Mouse (Mus musculus): ENCODE measurements at regions not wholly inside any gene's neighbourhood (a gene's known extent, or its start where the extent isn't known, plus 50 kb on each side); places are given as distances from the start of the nearest gene placed in this dataset.

DNA sequence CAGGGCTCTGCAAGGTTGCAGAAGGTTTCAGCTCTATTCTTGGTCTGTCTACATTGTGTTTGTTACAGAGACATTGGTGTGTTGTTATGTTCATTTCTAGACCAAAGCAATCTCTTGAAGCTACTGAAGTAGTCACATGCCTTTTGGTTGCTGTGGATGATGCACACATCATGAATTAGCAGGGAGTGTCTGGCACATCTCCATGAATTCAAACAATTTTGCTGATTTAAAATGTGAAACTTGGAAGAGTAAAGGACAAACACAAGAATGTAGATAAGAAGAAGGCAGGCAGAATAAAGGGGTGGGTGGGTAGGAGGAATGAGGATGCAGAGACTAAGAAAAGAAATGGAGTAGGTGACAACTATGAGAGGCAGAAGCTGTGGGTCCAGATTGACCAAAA is 688.3 kb upstream of the Nrsn1 start:
- H3K4me1 ChIP-seq, result no peaks in the 10 kb centered on the region
- H3K4me3 ChIP-seq (replicated peaks), result no peak overlapping the region
- no peaks in the 10 kb centered on the region for H3K36me3 ChIP-seq (replicated peaks; ENCODE audit: low read length)
- H3K9me3 ChIP-seq, result no peaks in the 10 kb centered on the region
- no peak for TF ChIP-seq FLI1 (IDR thresholded peaks at IDR 0.05; ENCODE audit: low read length)
- no peak for TF ChIP-seq GATA1 (IDR thresholded peaks at IDR 0.05; ENCODE audit: borderline replicate concordance, low read length)
- H3K27me3 ChIP-seq (replicated peaks), result no peaks in the 10 kb centered on the region

- no peak overlapping the region for H3K4me3 ChIP-seq (replicated peaks)
- H3K9me3 ChIP-seq, result no peaks in the 10 kb centered on the region
- H3K4me1 ChIP-seq, result no peaks in the 10 kb centered on the region
- no peaks in the 10 kb centered on the region for H3K36me3 ChIP-seq (replicated peaks; ENCODE audit: low read length)
- no peaks in the 10 kb centered on the region for H3K27me3 ChIP-seq (replicated peaks)
- TF ChIP-seq FLI1 (IDR thresholded peaks at IDR 0.05; ENCODE audit: low read length) (no peak), GATA1 (IDR thresholded peaks at IDR 0.05; ENCODE audit: borderline replicate concordance, low read length) (no peak)
Measured at GRCm38 (mm10) chr13:25958153-25958466, 687.8 kb upstream of the Nrsn1 start.

DNA sequence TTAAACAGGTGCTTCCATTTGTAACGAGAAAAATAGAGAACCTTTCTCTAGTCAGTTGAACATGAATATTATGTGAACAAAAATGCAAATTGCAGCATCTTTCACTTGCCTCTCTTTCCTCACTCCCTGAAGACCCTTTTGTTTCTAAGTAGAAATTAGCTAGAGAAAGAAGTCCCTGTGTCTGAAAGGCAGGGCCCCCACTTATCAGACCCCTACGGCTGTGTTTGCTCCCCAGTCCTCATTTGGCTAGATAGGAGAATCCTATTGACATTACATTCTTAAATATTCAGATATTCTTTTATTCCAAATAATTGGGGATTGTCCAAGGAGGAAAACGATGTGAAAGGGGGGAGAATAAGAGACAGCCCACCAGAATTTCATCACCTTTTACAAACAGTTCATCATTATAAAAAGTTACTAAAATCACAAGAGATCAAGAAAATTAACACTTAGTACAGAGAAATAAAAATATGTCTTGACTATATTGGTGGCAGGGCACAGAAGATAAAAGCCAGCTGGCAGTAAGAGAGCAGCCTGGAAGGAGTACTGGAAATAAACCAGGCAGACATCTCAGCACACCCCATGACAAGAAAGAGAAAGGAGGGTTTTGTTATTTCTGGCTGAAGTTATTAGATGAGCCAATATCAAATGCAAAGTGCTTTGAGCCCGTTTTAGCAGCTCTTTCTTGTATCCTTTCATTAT is 687.3 kb upstream of the Nrsn1 start:
- Histone ChIP-seq H3K4me1 (no peaks in the 10 kb centered on the region), H3K36me3 (replicated peaks; ENCODE audit: low read length) (no peaks in the 10 kb centered on the region)
- TF ChIP-seq GATA1 (IDR thresholded peaks at IDR 0.05; ENCODE audit: borderline replicate concordance, low read length), result no peak
- no peak for TF ChIP-seq FLI1 (IDR thresholded peaks at IDR 0.05; ENCODE audit: low read length)

DNA sequence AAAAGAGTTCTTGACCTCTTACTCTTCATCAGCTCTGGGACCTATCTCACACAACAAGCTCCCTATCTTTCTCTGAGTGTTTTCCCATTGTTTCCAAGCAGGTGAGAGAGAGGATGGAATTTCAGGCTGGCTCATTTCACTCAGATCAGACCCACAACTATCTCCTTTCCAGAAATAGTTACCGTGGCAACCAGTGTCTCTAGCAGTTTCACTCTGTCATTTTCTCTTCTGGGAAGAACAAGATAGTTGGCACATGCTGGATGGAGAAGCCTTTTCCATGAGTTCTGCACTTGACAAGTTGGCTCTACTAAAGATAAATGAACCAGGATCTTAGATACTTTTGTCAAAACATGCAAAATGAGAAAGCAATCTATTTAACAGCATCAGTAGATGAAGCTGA is 667.3 kb upstream of the Nrsn1 start:
- TF ChIP-seq GATA1 (IDR thresholded peaks at IDR 0.05; ENCODE audit: borderline replicate concordance, low read length) (no peak), FLI1 (IDR thresholded peaks at IDR 0.05; ENCODE audit: low read length) (no peak)
- Histone ChIP-seq H3K4me1 (no peaks in the 10 kb centered on the region), H3K4me3 (replicated peaks) (no peak overlapping the region), H3K27me3 (replicated peaks) (no peaks in the 10 kb centered on the region), H3K36me3 (replicated peaks; ENCODE audit: low read length) (no peaks in the 10 kb centered on the region), H3K9me3 (no peaks in the 10 kb centered on the region)

More for the DNA sequence above, 687.3 kb upstream of the Nrsn1 start:
- Histone ChIP-seq H3K9me3 (no peaks in the 10 kb centered on the region), H3K27me3 (replicated peaks) (no peaks in the 10 kb centered on the region), H3K4me3 (replicated peaks) (no peak overlapping the region)

GRCm38 (mm10) chr13:25933783-25934182 is 663.5 kb upstream of the Nrsn1 start:
- Histone ChIP-seq H3K4me3 (replicated peaks) (no peak overlapping the region), H3K4me1 (no peaks in the 10 kb centered on the region), H3K36me3 (replicated peaks; ENCODE audit: low read length) (no peaks in the 10 kb centered on the region), H3K9me3 (no peaks in the 10 kb centered on the region), H3K27me3 (replicated peaks) (no peaks in the 10 kb centered on the region)
- TF ChIP-seq FLI1 (IDR thresholded peaks at IDR 0.05; ENCODE audit: low read length) (no peak), GATA1 (IDR thresholded peaks at IDR 0.05; ENCODE audit: borderline replicate concordance, low read length) (no peak)

DNA sequence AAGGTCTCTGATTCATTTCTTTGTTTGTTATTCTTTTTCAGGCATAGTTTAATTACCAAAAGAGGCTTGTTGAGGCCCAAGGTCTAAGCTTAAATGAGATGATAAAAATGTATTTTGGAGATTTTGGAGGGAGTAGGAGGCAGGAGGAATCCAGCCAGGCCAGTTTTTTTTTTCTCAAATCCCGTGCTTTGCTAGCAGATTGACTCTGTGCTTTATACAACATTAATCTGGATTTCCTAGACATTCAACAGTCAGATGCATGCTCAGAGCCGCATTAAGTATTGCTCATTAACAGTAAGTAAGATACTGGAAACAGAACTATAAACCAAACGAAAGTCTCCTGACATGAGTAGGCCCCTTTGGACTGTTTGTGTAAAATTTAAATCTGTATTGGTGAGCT is 662.9 kb upstream of the Nrsn1 start:
- no peaks in the 10 kb centered on the region for H3K27me3 ChIP-seq (replicated peaks)
- H3K36me3 ChIP-seq (replicated peaks; ENCODE audit: low read length), result no peaks in the 10 kb centered on the region
- H3K4me1 ChIP-seq, result no peaks in the 10 kb centered on the region
- no peak overlapping the region for H3K4me3 ChIP-seq (replicated peaks)
- no peak for TF ChIP-seq FLI1 (IDR thresholded peaks at IDR 0.05; ENCODE audit: low read length)
- no peak for TF ChIP-seq GATA1 (IDR thresholded peaks at IDR 0.05; ENCODE audit: borderline replicate concordance, low read length)
- H3K9me3 ChIP-seq, result no peaks in the 10 kb centered on the region

GRCm38 (mm10) chr13:25932810-25933209 is 662.5 kb upstream of the Nrsn1 start:
- no peaks in the 10 kb centered on the region for H3K36me3 ChIP-seq (replicated peaks; ENCODE audit: low read length)
- no peaks in the 10 kb centered on the region for H3K9me3 ChIP-seq
- no peak for TF ChIP-seq GATA1 (IDR thresholded peaks at IDR 0.05; ENCODE audit: borderline replicate concordance, low read length)
- no peak for TF ChIP-seq FLI1 (IDR thresholded peaks at IDR 0.05; ENCODE audit: low read length)
- H3K27me3 ChIP-seq (replicated peaks), result no peaks in the 10 kb centered on the region
- H3K4me1 ChIP-seq, result no peaks in the 10 kb centered on the region
- H3K4me3 ChIP-seq (replicated peaks), result no peak overlapping the region

- Histone ChIP-seq H3K4me1 (no peaks in the 10 kb centered on the region), H3K27me3 (replicated peaks) (no peaks in the 10 kb centered on the region), H3K36me3 (replicated peaks; ENCODE audit: low read length) (no peaks in the 10 kb centered on the region), H3K9me3 (no peaks in the 10 kb centered on the region), H3K4me3 (replicated peaks) (no peak overlapping the region)
- TF ChIP-seq GATA1 (IDR thresholded peaks at IDR 0.05; ENCODE audit: borderline replicate concordance, low read length), result no peak
- TF ChIP-seq FLI1 (IDR thresholded peaks at IDR 0.05; ENCODE audit: low read length), result no peak
Measured at GRCm38 (mm10) chr13:25932365-25932764, 662.1 kb upstream of the Nrsn1 start.

DNA sequence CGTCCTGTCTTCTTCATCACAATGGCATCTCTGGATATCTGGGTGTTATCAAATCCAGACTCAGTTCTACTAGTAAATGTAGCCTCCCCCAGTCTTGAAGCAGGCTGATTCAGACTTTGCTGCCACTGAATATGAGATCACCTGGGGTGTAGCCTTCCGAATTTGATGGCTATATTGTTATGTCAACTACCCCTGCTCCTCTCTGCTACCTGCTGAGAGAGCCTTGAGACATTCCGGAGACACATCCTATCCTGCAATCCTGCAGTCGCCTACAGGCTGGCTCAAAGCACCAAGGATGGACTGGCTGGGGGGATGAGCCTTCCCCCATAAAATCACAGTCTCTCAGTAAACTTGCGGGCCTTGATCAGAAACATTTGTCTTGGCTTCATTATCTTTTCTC is 655.4 kb upstream of the Nrsn1 start:
- no peaks in the 10 kb centered on the region for H3K27me3 ChIP-seq (replicated peaks)
- no peaks in the 10 kb centered on the region for H3K4me1 ChIP-seq
- H3K9me3 ChIP-seq, result peaks cover 5% of the 10 kb centered on the region; the same call in 1 of the 2 replicates
- H3K4me3 ChIP-seq (replicated peaks), result no peak overlapping the region
- no peak for TF ChIP-seq FLI1 (IDR thresholded peaks at IDR 0.05; ENCODE audit: low read length)
- TF ChIP-seq GATA1 (IDR thresholded peaks at IDR 0.05; ENCODE audit: borderline replicate concordance, low read length), result no peak
- H3K36me3 ChIP-seq (replicated peaks; ENCODE audit: low read length), result no peaks in the 10 kb centered on the region

DNA sequence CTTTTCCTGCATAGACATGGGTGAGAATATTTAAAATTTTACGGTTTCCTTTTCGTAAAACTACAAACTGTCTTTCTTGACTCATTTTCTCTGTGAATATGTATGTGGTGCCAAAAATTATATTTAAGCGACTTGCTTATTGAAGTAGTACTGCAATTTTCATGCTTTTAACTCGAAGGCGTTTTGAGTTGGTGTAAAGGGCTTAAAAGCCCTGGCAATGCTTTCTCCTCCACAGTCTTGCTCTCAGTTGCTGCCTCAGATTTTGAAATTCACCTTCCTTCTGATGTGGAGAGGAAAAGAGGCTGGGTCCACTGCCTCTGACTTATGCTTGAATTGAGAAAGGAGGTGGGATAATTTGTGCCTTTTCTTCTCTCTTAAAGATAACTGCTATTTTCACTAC is 629.6 kb upstream of the Nrsn1 start:
- Histone ChIP-seq H3K4me1 (no peaks in the 10 kb centered on the region), H3K9me3 (no peaks in the 10 kb centered on the region), H3K36me3 (replicated peaks; ENCODE audit: low read length) (no peaks in the 10 kb centered on the region), H3K27me3 (replicated peaks) (no peaks in the 10 kb centered on the region), H3K4me3 (replicated peaks) (no peak overlapping the region)
- TF ChIP-seq GATA1 (IDR thresholded peaks at IDR 0.05; ENCODE audit: borderline replicate concordance, low read length), result no peak
- no peak for TF ChIP-seq FLI1 (IDR thresholded peaks at IDR 0.05; ENCODE audit: low read length)

- H3K27me3 ChIP-seq (replicated peaks), result no peaks in the 10 kb centered on the region
- no peaks in the 10 kb centered on the region for H3K9me3 ChIP-seq
- no peak for TF ChIP-seq FLI1 (IDR thresholded peaks at IDR 0.05; ENCODE audit: low read length)
- TF ChIP-seq GATA1 (IDR thresholded peaks at IDR 0.05; ENCODE audit: borderline replicate concordance, low read length), result no peak
- no peaks in the 10 kb centered on the region for H3K4me1 ChIP-seq
- H3K4me3 ChIP-seq (replicated peaks), result no peak overlapping the region
- no peaks in the 10 kb centered on the region for H3K36me3 ChIP-seq (replicated peaks; ENCODE audit: low read length)
Measured at GRCm38 (mm10) chr13:25893150-25893549, 622.8 kb upstream of the Nrsn1 start.

Measured in megakaryocyte, embryonic 14.5 days (primary cell).